Mouse (Mus musculus) CD4-positive helper T cell, adult 2 months (primary cell): Measurements from ENCODE around the gene Mtmr1.

Source experiments
- DNase-seq: peaks from one replicate; pipeline ENCODE4 v3.0.0-alpha.2; 2012; ENCODE audit warnings: low read depth, missing footprints, low spot score

Gene Mtmr1

DNA sequence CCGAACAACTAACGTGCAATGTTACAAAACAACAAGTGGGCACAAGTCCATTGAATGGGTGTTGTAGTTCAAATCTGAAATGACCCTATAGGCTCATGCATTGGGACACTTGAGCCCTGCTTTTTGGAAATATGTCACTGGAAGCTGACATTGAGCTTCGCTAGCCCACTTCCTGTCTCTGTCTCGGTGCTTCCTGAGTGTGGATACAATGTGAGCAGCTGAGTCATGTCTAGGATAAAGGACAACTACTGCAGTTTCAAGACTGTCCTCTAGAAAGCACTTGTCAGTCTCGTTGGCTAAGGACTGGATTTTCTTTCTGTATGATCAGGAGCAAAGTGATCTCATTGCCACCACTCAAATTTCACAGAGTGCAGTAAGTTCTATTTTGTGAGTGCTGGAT, 78.4 kb downstream of the Mtmr1 start:
- no peak for DNase-seq

GRCm38 (mm10) chrX:71456078-71456737, 91.6 kb downstream of the Mtmr1 start:
- DNase-seq = no peak

DNA sequence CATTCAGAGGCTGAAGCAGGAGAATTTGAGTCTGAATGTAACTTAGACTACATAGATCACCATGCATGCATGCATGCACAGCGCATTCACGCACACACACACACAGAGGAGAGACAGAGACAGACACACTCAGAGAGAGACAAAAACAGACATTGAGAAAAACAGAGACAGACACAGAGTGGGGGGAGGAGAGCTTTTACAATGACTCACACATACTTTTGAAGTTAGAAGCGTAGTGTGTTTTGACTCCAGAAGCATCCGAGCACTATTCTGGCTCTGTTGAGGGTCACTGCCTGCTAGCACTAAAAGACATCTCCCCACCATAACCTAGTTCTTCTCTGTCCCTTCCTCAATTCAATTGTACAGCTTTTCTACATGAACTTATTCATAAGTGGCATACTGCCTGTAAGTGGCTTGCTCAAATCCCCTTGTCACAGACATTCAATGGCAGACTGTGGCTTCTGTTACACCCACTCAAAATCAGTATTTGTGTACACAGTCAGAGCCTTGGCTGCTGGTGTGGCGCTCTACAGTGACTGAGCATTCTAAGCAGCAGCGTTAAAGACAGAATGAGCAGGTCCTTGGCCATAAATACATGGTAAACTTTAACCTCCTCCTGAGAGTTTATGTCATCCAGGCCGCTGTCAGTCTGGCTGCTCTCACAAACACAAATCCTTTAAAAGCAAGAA, 99.7 kb downstream of the Mtmr1 start:
- DNase-seq = no peak

DNA sequence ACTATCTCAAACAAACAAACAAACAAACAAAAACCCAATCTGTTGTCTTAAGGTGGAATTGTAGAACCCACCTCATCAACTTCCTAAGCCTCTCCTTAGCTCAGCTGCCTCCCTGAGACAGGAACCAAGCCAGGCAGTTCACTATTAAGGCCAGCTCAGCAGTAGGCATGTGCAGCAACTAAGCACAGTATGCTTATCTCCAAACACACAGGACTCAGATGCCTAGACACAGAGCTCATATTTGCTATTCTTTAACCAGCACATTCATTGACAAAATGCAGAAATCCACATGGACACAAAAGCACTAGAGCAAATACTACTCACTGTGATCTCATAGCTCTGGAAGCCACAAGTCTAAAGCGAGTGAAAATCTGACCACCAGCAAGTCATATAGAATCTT, 100.9 kb downstream of the Mtmr1 start:
- DNase-seq = no peak

- no peak for DNase-seq
These were observed 102.9 kb downstream of the Mtmr1 start for GRCm38 (mm10) chrX:71467491-71467890.
